Mouse (Mus musculus) embryo, embryonic 11.5 days (tissue): ENCODE measurements around the gene Ubac2.

ENCODE experiments used
- DNase-seq: peaks from one replicate; pipeline ENCODE4 v3.0.0-alpha.2; 2012; ENCODE audit warnings: low read depth, low spot score

Gene Ubac2

DNA sequence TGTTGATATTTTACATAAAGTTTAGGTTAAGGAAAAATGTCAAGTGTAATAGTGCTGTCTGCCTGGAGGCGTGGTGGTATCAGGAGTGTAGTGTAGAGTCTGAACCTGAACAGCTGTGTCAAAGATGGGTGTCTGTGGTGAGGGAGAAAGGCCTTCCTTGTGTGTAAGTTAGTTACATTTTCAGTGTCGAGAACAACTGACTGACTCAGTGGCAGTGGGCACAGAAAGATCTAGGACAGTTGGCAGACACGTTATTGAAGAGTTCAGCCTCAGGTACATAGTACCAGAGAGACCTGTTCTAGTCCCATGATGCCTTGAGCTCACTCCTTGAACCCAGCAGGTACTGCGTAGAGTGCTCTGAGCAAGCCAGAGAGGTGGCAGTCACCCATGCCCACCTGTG lies 87.0 kb downstream of the Ubac2 start:
- DNase-seq = no peak

DNA sequence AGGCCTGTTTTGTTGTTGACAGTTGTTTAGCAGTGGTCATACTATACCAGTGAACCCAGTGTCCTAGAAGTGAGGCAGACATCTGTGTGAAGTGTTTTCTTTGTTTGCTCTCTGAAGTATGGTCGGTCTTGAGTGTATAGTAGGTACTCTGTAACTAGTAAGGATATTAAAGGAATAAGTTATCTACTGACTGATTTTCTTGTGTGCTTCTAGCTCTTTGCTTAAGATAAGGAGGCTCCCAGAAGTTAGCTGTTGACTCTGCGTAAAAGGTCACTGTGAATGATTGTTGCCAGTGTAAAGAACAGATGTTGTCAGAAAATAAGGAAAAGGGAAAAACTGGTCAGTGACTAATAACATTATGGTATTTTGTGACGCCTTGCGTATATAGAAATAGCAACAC lies 88.7 kb downstream of the Ubac2 start:
- DNase-seq = no peak

DNA sequence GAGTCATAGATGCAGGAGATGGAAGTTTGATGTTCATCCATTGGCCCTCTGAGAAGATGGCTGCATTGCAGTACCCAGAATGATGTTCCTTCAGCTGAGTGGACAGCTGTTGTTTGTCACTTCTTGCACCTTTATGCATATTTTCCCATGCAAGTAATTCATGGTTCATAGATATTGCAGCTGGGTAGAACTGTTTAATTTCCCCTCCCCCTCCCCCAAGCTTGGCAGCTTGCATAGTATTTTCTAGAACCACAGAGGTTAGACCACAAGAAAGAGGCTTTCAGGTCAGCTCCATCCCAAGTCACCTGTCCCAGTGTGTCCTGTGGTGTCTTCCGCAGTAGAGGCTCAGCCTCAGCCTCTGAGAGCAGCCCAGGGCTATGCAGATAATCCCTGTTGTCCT lies 92.0 kb downstream of the Ubac2 start:
- DNase-seq = no peak

- no peak for DNase-seq
These were observed 94.7 kb downstream of the Ubac2 start for GRCm38 (mm10) chr14:121973114-121973513.

- no peak for DNase-seq
These were observed 103.1 kb downstream of the Ubac2 start for GRCm38 (mm10) chr14:121981531-121981930.

- DNase-seq = no peak
These were observed 104.9 kb downstream of the Ubac2 start for GRCm38 (mm10) chr14:121983009-121983933.

- DNase-seq = no peak
These were observed 107.1 kb downstream of the Ubac2 start for GRCm38 (mm10) chr14:121985477-121985876.

GRCm38 (mm10) chr14:121986028-121986427 lies 107.6 kb downstream of the Ubac2 start:
- DNase-seq = no peak

GRCm38 (mm10) chr14:121987287-121987686 lies 108.9 kb downstream of the Ubac2 start:
- DNase-seq = no peak

DNA sequence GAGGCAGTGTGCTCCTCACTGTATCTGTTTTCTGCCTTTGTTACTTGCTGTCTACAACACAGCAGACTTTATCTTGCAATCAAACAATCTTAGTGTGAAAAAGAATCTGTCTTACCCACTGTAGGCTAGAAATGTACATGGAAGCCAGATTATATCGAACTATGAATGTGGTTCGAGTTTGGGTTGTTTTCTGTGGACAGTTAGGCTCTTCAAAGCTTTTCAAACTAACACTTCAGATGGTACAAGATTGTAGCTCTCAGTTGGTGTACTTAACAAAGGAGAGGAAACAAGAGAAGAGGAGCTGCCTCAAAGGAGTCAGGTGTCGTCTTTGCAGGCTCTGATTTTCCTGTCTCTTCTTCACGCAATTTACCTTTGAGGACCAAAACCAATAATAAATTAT lies 109.3 kb downstream of the Ubac2 start:
- DNase-seq = no peak

DNA sequence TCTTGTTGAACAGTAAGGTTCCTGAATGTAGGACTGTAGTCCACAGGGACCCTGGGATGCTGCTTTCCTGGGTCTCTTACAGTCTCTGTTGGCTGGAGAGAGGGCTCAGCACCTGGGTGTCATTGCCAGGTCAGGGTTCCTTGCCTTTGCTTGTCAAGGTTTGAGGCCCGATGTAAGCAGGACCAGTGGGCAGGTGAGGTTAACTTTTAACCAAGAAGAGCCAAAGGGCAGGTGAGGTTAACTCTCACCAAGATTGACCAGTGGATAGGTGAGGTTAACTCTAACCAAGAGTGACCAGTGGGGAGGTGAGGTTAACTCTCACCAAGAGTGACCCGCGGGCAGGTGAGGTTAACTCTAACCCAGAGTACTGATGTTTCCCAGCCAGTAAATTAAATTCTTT lies 110.9 kb downstream of the Ubac2 start:
- DNase-seq = no peak

DNA sequence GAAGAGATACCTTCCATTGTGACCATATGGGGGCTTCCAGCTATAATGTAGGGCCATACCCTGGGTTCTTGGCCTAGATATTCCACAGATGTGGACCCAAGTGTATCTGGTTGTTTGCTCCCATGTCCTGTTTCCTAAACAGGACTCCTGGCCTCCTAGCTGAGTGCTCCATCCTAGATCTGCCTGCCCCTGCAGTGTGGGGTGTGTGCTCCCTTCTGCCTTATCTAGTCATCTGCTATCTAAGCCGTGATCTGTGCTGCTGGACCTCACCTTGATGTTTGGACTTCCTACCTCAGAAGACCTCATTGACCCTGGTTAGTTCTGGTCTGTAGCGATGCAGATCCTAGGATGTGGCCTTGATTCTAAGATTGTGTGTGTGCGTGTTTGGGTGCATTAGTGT lies 111.4 kb downstream of the Ubac2 start:
- no peak for DNase-seq

DNA sequence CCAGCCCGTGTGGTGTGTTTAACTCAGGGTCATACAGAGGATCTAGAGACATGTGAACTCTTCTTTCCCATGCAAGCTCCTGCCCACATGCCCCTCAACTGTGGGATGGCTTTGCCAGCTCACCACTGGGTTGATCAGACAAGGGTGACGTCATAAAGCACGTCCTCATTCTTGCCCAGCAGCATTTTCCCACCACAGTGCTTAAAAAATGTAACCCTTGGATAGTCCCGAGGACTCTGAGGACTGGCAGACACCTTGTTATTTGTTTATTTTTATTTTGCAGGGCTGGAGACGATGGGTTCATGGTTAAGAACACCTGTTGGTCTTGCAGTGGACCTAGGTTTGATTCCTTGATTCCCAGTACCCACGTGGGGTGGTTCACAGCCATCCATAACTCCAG lies 112.5 kb downstream of the Ubac2 start:
- no peak for DNase-seq

- no peak for DNase-seq
These were observed 113.5 kb downstream of the Ubac2 start for GRCm38 (mm10) chr14:121991921-121992320.

- DNase-seq = no peak
These were observed 114.2 kb downstream of the Ubac2 start for GRCm38 (mm10) chr14:121992395-121993280.

- DNase-seq = no peak
These were observed 115.2 kb downstream of the Ubac2 start for GRCm38 (mm10) chr14:121993616-121994015.

GRCm38 (mm10) chr14:121994171-121994700 lies 115.8 kb downstream of the Ubac2 start:
- no peak for DNase-seq

DNA sequence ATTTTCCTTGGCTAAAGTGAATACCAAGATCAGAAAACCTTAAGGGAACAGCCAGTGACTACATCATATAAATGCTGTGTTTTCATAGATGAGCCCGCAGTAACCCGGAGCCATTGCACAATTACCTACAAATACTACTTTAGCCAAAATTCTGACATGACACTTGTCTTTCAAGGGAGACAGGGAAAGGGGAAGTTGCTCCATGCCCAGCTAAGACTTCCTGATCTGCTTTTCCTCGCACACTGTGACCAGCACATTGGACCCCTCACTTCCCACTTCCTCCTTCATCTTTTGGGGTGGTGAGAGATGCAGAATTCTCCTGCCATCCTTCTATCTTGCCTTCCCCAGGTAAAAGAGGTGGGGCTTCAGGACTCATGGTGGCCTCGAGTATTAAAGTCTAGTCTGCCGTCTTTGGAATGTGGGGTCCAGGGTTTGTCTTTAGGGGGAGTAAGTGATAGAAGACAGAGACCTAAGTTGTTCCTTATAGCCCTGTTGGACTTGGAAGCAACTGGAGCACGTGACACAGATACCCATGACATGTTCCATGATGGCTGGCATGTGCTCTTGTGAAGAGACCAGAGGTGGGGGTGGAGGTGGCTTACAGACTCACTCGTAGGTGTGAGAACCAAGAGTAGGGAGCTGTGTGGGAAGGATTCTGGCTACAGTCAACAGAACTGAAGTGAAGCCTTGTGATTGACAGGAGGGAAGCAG lies 116.6 kb downstream of the Ubac2 start:
- DNase-seq = no peak

- no peak for DNase-seq
These were observed 117.1 kb downstream of the Ubac2 start for GRCm38 (mm10) chr14:121995557-121995870.

DNA sequence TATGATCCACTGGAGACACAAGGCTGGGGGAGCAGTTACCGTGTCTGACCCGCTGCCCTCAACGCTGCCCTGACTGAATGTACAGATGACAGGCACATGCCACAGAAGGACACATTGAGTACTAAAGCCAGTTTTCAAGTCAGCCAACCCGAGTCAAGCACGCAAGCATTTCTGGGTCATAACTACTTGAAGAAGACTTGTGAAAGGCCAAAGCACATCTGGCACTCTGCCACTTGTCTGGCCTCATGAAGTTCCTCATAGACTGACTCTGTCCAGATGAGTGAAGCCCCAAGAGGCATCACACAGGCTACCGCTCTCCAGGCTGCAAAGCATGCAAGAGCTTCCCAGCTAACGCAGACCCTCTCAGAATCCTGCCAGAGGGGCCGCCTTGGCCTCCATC lies 118.4 kb downstream of the Ubac2 start:
- no peak for DNase-seq

DNA sequence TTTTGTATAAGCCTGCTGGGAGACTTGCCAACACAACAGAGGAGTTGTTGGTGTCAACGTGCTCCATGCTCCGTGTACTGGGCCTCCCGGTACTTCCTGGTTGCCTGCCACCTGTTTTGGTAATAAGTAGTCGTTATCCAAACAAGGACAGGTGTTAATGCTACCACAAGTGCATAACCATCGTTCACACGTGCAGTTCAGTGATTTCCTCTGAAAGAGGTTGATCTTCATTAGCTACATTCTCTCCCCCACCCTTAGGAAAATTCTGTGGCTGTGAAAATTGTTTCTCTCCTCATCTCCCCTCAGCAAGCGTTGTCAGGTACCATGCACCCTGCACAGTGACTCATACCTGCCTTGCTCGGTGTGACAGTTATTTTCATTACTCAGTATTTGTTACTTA lies 121.0 kb downstream of the Ubac2 start:
- no peak for DNase-seq
